Mouse (Mus musculus) lung, embryonic 16.5 days (tissue): ENCODE results near the gene Mtg2. TPM values are rescaled to one million over a fixed set of nuclear protein-coding genes. Genes with fewer than 3 reads are reported as not detected.

Source experiments
- ATAC-seq: fragments of 200-750 bp; cut with Nextera tagmentation; 2 replicates; pipeline ENCODE4 v1.8.0; 2017; ENCODE audit warnings: low read depth, mild to moderate bottlenecking, moderate library complexity
- H3K27ac ChIP-seq: fragments of 300-500 bp; sonication (generic); 2 replicates; pipeline ENCODE4 v1.5.1; 2014; ENCODE audit warnings: mild to moderate bottlenecking, control low read depth, low read length
- H3K27me3 ChIP-seq: fragments of 300-500 bp; sonication (generic); 2 replicates; pipeline ENCODE4 v1.6.1; 2014; ENCODE audit warnings: low read depth, low read length, mixed read lengths; ENCODE audit not compliant: control insufficient read depth, insufficient read depth
- H3K36me3 ChIP-seq: fragments of 300-500 bp; sonication (generic); 2 replicates; pipeline ENCODE4 v1.6.1; 2014; ENCODE audit warnings: low read length; ENCODE audit not compliant: control insufficient read depth, insufficient read depth
- H3K4me1 ChIP-seq: fragments of 300-500 bp; sonication (generic); replicated peaks from 2 replicates; pipeline ENCODE4 v1.6.1; 2014; ENCODE audit warnings: low read length, mixed read lengths; ENCODE audit not compliant: control insufficient read depth, insufficient read depth
- H3K4me2 ChIP-seq: fragments of 300-500 bp; sonication (generic); 2 replicates; pipeline ENCODE4 v1.6.1; 2014; ENCODE audit warnings: low read depth, low read length, control low read depth
- H3K4me3 ChIP-seq: fragments of 300-500 bp; sonication (generic); 2 replicates; pipeline ENCODE4 v1.5.1; 2014; ENCODE audit warnings: mild to moderate bottlenecking, low read length, control low read depth
- H3K9ac ChIP-seq: fragments of 300-500 bp; sonication (generic); 2 replicates; pipeline ENCODE4 v1.6.1; 2014; ENCODE audit warnings: low read length, control low read depth
- H3K9me3 ChIP-seq: fragments of 300-500 bp; sonication (generic); 2 replicates; pipeline ENCODE4 v1.6.1; 2016; ENCODE audit warnings: low read length; ENCODE audit not compliant: control insufficient read depth
- WGBS: fragments of 180-500 bp; shearing (Covaris S2); extraction: QIAGEN DNeasy Blood & Tissue Kit; methylation state at CpG from one replicate; pipeline ENCODE4 v1.1.7; 2014; 5-methylcytosine and 5-hydroxymethylcytosine counted together
- polyA plus RNA-seq: library from polyadenylated mRNA; unstranded; fragments of >200 nt; fragmentation: Nextera tagmentation; extraction: Ambion mirVana; gene quantifications from 2 replicates; pipeline ENCODE4 v1.2.1, GENCODE M21; 2015

Mtg2 gene
- polyA plus RNA-seq, 1 experiment from 2014 or later = 27.4 TPM

DNA sequence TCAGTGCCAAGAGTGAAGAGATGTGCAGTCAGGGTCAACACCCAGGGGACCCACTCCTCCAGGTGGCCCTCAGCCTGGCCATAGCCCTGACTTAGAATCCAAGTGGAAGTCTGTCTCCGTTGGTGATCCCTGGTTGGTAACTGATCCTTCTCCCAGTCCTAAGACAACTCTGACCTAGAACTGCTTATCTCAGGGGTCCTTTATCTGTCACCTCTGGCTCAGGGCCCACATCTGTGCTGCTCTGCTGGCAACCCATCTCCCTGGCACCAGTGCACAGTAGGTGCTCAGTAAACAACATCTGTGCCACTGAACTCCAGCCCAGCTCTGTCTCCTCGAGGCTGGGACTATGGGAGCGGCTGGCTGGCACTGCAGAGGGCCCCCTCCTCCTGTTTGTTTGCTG lies 27.2 kb downstream of the Mtg2 start:
- H3K4me3 ChIP-seq = no peak overlapping the region
- H3K9ac ChIP-seq = no peak overlapping the region
- peaks cover 40% of the 10 kb centered on the region for H3K27me3 ChIP-seq
- no peaks in the 10 kb centered on the region for H3K4me1 ChIP-seq
- H3K36me3 ChIP-seq = no peaks in the 10 kb centered on the region
- H3K27ac ChIP-seq = no peak overlapping the region
- ATAC-seq = no peak
- WGBS = 28% methylated on average over 3 of the region's 3 CpGs
- H3K9me3 ChIP-seq = no peaks in the 10 kb centered on the region
- no peak overlapping the region for H3K4me2 ChIP-seq

DNA sequence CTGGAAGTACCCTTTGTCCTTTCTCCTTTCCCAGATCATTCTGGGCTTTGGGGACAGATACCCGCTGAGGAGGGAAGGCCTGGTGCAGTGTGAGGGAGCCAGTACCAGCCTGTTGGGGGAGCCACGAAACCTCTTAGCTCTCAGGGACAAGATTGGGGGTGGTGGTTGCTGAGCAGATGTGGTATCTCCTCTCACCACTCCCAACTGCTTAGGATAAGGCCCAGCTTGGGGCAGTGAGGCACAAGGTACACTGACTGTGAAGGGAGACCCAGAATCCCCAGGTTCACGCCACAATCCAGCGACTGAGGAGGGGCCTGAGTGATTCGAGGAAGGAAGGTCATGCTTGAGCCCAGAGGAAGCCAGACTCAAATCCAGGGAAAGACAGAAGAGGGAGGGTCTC lies 27.8 kb downstream of the Mtg2 start:
- Histone ChIP-seq H3K9me3 (no peaks in the 10 kb centered on the region), H3K27me3 (peaks cover 45% of the 10 kb centered on the region), H3K4me3 (no peak overlapping the region), H3K4me2 (no peak overlapping the region), H3K36me3 (no peaks in the 10 kb centered on the region), H3K9ac (no peak overlapping the region), H3K4me1 (no peaks in the 10 kb centered on the region; the same call in 1 of the 2 replicates), H3K27ac (no peak overlapping the region)
- 42% methylated on average over 5 of the region's 5 CpGs for WGBS
- ATAC-seq = no peak

DNA sequence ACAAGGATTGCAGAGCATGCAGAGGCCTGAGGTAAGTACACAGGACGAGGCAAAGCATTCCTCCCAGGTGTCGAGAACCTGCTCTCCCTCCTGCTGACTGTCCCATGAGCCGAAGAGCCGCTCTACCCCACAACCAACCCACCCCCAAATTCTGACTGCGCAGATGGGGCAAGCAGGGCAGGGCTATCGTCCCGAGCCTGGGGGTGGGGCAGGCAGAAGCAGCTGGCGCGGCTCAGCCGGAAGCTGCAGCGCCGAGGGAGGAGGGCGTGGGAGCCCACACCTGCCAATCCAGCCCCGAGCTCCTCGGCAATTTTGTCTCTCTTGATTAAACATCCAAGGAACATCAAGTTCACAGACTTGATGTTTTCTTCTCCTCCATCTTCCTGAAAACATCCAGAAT lies 29.1 kb downstream of the Mtg2 start:
- H3K4me3 ChIP-seq = no peak overlapping the region
- H3K9ac ChIP-seq = no peak overlapping the region
- H3K27me3 ChIP-seq = peaks cover 57% of the 10 kb centered on the region
- H3K9me3 ChIP-seq = no peaks in the 10 kb centered on the region
- ATAC-seq = no peak
- 2% methylated on average over 15 of the region's 15 CpGs for WGBS
- no peak overlapping the region for H3K27ac ChIP-seq
- H3K36me3 ChIP-seq = no peaks in the 10 kb centered on the region
- H3K4me2 ChIP-seq = no peak overlapping the region
- peaks cover 10% of the 10 kb centered on the region for H3K4me1 ChIP-seq

DNA sequence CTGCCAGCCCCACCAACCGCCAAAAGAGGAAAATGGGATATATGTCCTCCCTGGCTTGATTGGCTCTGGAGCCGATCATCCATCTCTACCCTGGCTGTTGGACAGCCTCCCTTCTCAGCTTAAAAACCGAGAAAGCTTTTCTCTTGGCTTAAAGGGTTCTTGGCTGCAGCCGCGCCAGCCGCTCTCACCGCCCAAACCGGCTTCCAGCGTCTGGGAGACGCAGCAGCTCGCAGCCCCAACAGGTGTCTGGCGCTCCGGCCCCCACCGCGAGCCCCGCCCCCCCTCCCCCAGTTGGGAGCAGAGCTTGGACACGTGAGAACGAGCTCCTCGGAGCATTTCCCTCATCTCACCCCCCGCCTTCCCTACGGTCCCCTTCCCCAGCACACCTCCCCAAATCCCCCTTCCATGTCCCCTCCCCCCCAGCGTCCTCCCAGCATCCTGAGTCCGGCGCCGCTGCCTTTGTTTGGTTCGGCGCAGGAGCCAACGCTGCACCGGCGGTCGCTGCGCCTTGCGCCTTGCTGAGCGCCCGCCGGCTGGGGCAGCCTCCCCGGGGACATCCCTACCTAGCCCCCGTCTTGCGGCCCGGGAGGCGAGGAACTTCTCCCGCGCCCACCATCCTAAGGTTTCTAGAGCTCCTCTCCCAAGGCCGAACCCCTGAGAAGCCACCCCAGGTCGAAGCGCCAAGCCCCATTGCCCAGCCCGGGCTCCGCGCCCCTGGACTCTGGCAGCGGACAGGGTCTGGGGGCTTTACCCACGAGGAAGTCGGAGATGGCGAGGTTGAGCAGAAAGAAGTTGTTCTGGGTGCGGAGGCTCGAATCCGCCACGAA lies 33.0 kb downstream of the Mtg2 start:
- Histone ChIP-seq H3K9me3 (no peaks in the 10 kb centered on the region), H3K36me3 (no peaks in the 10 kb centered on the region), H3K4me2 (peak overlapping the region; percentile 98), H3K27me3 (peaks cover 69% of the 10 kb centered on the region), H3K4me1 (peaks cover 11% of the 10 kb centered on the region), H3K4me3 (peak overlapping the region; percentile 58), H3K9ac (no peak overlapping the region), H3K27ac (no peak overlapping the region)
- ATAC-seq = no peak
- WGBS = 2% methylated on average over 56 of the region's 57 CpGs

DNA sequence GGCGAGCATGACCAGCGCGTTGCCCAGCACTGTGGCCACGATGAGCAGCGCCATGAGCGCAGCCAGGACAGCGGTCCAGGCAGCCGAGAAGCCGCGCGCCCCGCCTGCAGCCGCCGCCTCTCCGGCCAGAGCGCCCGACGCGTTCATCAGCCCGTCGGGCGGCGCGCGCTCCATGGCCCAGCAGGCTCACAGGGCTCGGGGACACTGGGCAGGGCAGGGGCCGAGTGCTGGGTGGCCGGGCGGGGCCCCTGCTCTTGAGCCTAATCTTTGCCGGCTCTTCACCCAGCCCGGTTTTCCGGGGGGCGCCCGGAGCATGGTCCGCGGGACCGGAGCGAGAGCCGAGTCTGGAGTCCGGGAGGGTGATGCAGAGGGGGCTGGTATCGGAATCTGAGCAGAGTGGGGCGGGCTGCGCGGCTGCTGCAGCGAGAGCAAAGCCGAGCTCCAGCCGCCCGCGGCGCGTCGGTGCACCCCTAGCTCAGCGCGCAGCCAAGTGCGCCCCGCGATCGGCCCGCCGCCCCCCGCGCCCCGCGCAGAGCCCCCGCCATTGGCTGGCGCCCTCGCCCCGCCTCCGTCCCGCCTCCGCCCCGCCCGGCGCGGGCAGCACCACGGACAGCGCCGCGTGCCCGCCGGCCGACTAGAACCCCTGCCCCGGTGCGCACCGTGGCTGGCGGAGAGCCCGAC lies 33.7 kb downstream of the Mtg2 start, which contains the start of gene Hrh3:
TSS of gene Hrh3 (minus strand) at position 511 of the 681 bp plus-strand sequence.
- peak; percentile 95 for ATAC-seq
- Histone ChIP-seq H3K4me3 (peak within 1 kb of the TSS; percentile 58), H3K9ac (no peak within 1 kb of the TSS), H3K4me1 (peaks cover 11% of the 10 kb centered on the region), H3K36me3 (no peaks in the 10 kb centered on the region), H3K27me3 (peaks cover 64% of the 10 kb centered on the region), H3K4me2 (peak within 1 kb of the TSS; percentile 98), H3K9me3 (no peaks in the 10 kb centered on the region), H3K27ac (no peak within 1 kb of the TSS)
- WGBS = under 1% methylated on average over 60 of the region's 87 CpGs

DNA sequence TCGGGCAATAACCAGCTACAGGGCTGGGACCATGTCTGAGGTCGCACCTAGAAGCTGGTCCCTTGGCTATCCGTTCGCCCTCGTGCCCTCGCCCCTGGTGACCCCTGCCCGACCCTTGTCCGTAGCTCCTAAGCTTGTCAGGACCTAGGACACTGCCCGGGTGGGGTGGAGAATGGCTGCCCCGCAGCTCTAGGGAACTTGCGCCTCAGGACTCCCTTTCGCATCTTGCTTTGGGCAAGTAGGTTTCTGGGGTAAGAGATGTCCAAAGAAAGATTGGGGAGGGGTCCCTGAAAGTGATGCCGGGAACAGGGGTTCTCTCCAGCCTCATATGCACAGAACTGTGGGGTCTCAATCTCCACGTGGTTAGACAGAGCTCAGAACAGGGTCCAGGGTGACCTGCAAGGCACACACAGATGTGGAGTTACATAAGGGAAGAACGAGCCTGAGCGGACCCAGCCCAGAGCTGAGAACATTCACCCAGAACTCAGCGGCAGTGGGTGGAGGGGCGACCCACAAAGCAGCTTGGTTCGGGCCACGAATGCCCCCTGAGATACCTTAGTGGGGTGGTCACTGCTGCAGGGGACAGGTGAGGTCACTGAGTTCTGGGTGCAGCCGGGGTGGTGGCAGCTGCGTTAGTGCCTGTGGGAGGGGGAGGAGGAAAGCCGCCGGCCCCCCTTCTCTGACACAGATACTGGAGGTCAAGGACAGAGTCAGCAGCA lies 34.4 kb downstream of the Mtg2 start:
- Histone ChIP-seq H3K4me2 (peak overlapping the region; percentile 98), H3K27ac (no peak overlapping the region), H3K9me3 (no peaks in the 10 kb centered on the region), H3K4me1 (peaks cover 11% of the 10 kb centered on the region), H3K4me3 (peak overlapping the region; percentile 58), H3K9ac (no peak overlapping the region), H3K27me3 (peaks cover 58% of the 10 kb centered on the region), H3K36me3 (no peaks in the 10 kb centered on the region)
- 0 out of 2 replicates have a peak, but pooled peaks have one; percentile 4 for ATAC-seq
- WGBS = 9% methylated on average over 24 of the region's 24 CpGs

DNA sequence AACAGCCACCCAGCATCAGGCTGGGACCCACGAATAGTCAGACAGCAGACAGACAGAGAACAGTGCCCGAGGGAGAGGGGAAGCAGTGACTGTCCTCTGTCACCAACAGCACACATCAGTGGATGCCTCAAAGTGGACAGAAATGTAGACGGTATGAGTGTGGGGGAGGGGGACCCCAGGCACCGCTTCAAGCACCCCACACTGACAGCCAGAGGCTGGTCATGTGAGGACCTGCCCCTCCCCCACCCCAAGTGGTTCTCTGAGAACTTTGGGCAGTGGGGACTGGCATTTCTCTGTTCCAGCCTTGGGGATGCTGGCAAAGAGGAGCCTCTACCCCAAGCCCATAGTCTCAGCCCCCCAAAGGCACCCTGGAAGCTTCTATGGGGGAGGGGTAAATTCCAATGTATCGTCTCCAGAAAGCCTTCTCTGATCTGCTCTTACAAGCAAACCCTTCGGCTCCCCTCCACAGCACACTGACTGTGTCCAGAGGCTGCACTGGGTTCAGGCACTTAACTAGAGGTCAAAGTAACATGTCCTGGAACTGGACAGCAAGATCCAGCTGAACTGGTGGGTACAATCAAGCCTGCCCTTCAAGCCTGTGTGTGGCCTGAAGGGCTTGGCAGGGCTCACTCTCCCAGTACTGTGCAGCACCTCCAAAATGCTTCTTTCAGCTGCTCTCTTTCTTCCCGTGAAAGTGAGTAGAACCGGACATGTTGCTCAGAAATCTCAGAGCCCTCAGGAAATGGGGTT lies 35.2 kb downstream of the Mtg2 start:
- no peak for ATAC-seq
- Histone ChIP-seq H3K4me1 (peaks cover 11% of the 10 kb centered on the region), H3K36me3 (no peaks in the 10 kb centered on the region), H3K27me3 (peaks cover 51% of the 10 kb centered on the region), H3K27ac (no peak overlapping the region), H3K9me3 (no peaks in the 10 kb centered on the region), H3K4me3 (no peak overlapping the region), H3K4me2 (no peak overlapping the region), H3K9ac (no peak overlapping the region)
- 31% methylated on average over 8 of the region's 8 CpGs for WGBS

DNA sequence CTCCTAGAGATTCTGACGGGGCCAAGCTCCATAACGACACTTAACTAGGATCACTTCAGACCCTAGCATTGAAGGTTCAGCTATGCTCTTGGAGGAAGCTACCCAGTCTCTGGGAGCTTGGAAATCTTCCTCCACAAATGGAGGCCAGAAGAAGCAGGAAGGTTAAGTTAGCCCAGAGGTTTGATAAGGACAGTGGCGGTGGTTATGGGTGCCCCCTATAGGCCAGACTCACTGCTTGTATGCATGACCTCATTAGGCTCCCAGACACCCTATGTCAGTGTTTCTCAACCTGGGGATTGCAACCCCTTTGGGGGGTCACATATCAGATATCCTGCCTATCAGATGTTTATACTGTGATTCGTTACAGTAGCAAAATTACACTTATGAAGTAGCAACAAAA lies 36.7 kb downstream of the Mtg2 start:
- H3K27ac ChIP-seq = no peak overlapping the region
- H3K9me3 ChIP-seq = no peaks in the 10 kb centered on the region
- H3K36me3 ChIP-seq = no peaks in the 10 kb centered on the region
- H3K4me2 ChIP-seq = no peak overlapping the region
- ATAC-seq = no peak
- H3K4me3 ChIP-seq = no peak overlapping the region
- H3K9ac ChIP-seq = no peak overlapping the region
- peaks cover 38% of the 10 kb centered on the region for H3K27me3 ChIP-seq
- 54% methylated on average over 4 of the region's 4 CpGs for WGBS
- peaks cover 11% of the 10 kb centered on the region for H3K4me1 ChIP-seq
